Mouse (Mus musculus) heart, embryonic 15.5 days (tissue): ENCODE results near the gene Fxyd5. TPM values are rescaled to one million over a fixed set of nuclear protein-coding genes. Genes with fewer than 3 reads are reported as not detected.

ENCODE experiments used
- ATAC-seq: fragments of 200-750 bp; cut with Nextera tagmentation; replicated peaks from 2 replicates; pipeline ENCODE4 v1.8.0; 2017; ENCODE audit warnings: low read depth, moderate TSS enrichment; ENCODE audit not compliant: insufficient number of reproducible peaks, insufficient read depth, low FRiP score
- H3K27ac ChIP-seq: fragments of 300-500 bp; sonication (generic); 2 replicates; pipeline ENCODE4 v1.5.1; 2015; ENCODE audit warnings: mild to moderate bottlenecking, inconsistent platforms
- H3K27me3 ChIP-seq: fragments of 300-500 bp; sonication (generic); 2 replicates; pipeline ENCODE4 v1.6.1; 2015; ENCODE audit warnings: inconsistent platforms
- H3K36me3 ChIP-seq: fragments of 300-500 bp; sonication (generic); 2 replicates; pipeline ENCODE4 v1.6.1; 2015; ENCODE audit warnings: mild to moderate bottlenecking, inconsistent platforms
- H3K4me1 ChIP-seq: fragments of 300-500 bp; sonication (generic); replicated peaks from 2 replicates; pipeline ENCODE4 v1.6.1; 2015; ENCODE audit warnings: inconsistent platforms
- H3K4me2 ChIP-seq: fragments of 300-500 bp; sonication (generic); 2 replicates; pipeline ENCODE4 v1.6.1; 2015; ENCODE audit warnings: inconsistent platforms, mild to moderate bottlenecking, moderate library complexity
- H3K4me3 ChIP-seq: fragments of 300-500 bp; sonication (generic); 2 replicates; pipeline ENCODE4 v1.5.1; 2015; ENCODE audit warnings: mild to moderate bottlenecking, inconsistent platforms
- H3K9ac ChIP-seq: fragments of 300-500 bp; sonication (generic); 2 replicates; pipeline ENCODE4 v1.6.1; 2015; ENCODE audit warnings: mild to moderate bottlenecking, inconsistent platforms
- H3K9me3 ChIP-seq: fragments of 300-500 bp; sonication (generic); replicated peaks from 2 replicates; pipeline ENCODE4 v1.6.1; 2016; ENCODE audit warnings: inconsistent platforms
- WGBS: fragments of 180-500 bp; shearing (Covaris S2); methylation state at CpG from one replicate; pipeline ENCODE4 v1.1.7; 2015; ENCODE audit warnings: mixed read lengths; 5-methylcytosine and 5-hydroxymethylcytosine counted together
- polyA plus RNA-seq: library from polyadenylated mRNA; unstranded; fragments of >200 nt; fragmentation: Nextera tagmentation; extraction: Ambion mirVana; gene quantifications from 2 replicates; pipeline ENCODE4 v1.2.1, GENCODE M21; 2015

The Fxyd5 gene
- polyA plus RNA-seq, 1 experiment from 2014 or later = 39.1 TPM

GRCm38 (mm10) chr7:31052636-31053434, 10.6 kb upstream of the Fxyd5 start:
- 4% methylated on average over 34 of the region's 34 CpGs for WGBS
- peak overlapping the region; percentile 66 for H3K4me2 ChIP-seq
- H3K9ac ChIP-seq = peak overlapping the region; percentile 65; the same call in 1 of the 2 replicates
- peaks cover 41% of the 10 kb centered on the region for H3K27me3 ChIP-seq
- H3K9me3 ChIP-seq = no peaks in the 10 kb centered on the region
- H3K4me1 ChIP-seq = peaks cover 65% of the 10 kb centered on the region
- peak overlapping the region; percentile 57 for H3K4me3 ChIP-seq
- no peak for ATAC-seq
- H3K36me3 ChIP-seq = no peaks in the 10 kb centered on the region
- H3K27ac ChIP-seq = peak overlapping the region; percentile 97

- Histone ChIP-seq H3K36me3 (no peaks in the 10 kb centered on the region), H3K9me3 (no peaks in the 10 kb centered on the region), H3K4me1 (peaks cover 65% of the 10 kb centered on the region), H3K4me2 (peak overlapping the region; percentile 66), H3K9ac (0 out of 2 replicates have a peak overlapping the region, but pooled peaks have one; percentile 11), H3K4me3 (peak overlapping the region; percentile 57), H3K27ac (no peak overlapping the region), H3K27me3 (peaks cover 41% of the 10 kb centered on the region)
- ATAC-seq = no peak
- whole genome bisulfite sequencing = 13% methylated on average over 22 of the region's 22 CpGs
Measured at GRCm38 (mm10) chr7:31052251-31052635, 10.0 kb upstream of the Fxyd5 start.

- H3K36me3 ChIP-seq = no peaks in the 10 kb centered on the region
- peaks cover 61% of the 10 kb centered on the region for H3K4me1 ChIP-seq
- no peak within 1 kb of the TSS for H3K27ac ChIP-seq
- H3K9ac ChIP-seq = 0 out of 2 replicates have a peak within 1 kb of the TSS, but pooled peaks have one; percentile 11
- WGBS = 8% methylated on average over 28 of the region's 28 CpGs
- peak within 1 kb of the TSS; percentile 57 for H3K4me3 ChIP-seq
- peaks cover 41% of the 10 kb centered on the region for H3K27me3 ChIP-seq
- no peak for ATAC-seq
- H3K9me3 ChIP-seq = no peaks in the 10 kb centered on the region
- peak within 1 kb of the TSS; percentile 66 for H3K4me2 ChIP-seq
Measured at GRCm38 (mm10) chr7:31051321-31052021, 9.2 kb upstream of the Fxyd5 start, which contains the start of gene Fxyd7. Gene Fxyd7 (minus strand): TSS chr7:31051467.

- Histone ChIP-seq H3K4me2 (peak overlapping the region; percentile 66), H3K4me1 (peaks cover 55% of the 10 kb centered on the region), H3K9me3 (no peaks in the 10 kb centered on the region), H3K27me3 (peaks cover 41% of the 10 kb centered on the region), H3K9ac (no peak overlapping the region), H3K36me3 (no peaks in the 10 kb centered on the region), H3K4me3 (peak overlapping the region; percentile 57; the same call in 1 of the 2 replicates), H3K27ac (no peak overlapping the region)
- WGBS = 11% methylated on average over 9 of the region's 9 CpGs
- no peak for ATAC-seq
Measured at GRCm38 (mm10) chr7:31050921-31051320, 8.6 kb upstream of the Fxyd5 start.

GRCm38 (mm10) chr7:31050487-31050886, 8.2 kb upstream of the Fxyd5 start:
- no peak overlapping the region for H3K9ac ChIP-seq
- 12% methylated on average over 6 of the region's 6 CpGs for WGBS
- ATAC-seq = no peak
- H3K4me3 ChIP-seq = peak overlapping the region; percentile 4; the same call in 1 of the 2 replicates
- H3K27me3 ChIP-seq = peaks cover 42% of the 10 kb centered on the region
- peak overlapping the region; percentile 33; the same call in 1 of the 2 replicates for H3K4me2 ChIP-seq
- H3K9me3 ChIP-seq = no peaks in the 10 kb centered on the region
- H3K36me3 ChIP-seq = no peaks in the 10 kb centered on the region
- H3K4me1 ChIP-seq = peaks cover 54% of the 10 kb centered on the region
- no peak overlapping the region for H3K27ac ChIP-seq

GRCm38 (mm10) chr7:31049846-31050281, 7.6 kb upstream of the Fxyd5 start:
- peak overlapping the region; percentile 33; the same call in 1 of the 2 replicates for H3K4me2 ChIP-seq
- 7% methylated on average over 10 of the region's 15 CpGs for WGBS
- no peak overlapping the region for H3K27ac ChIP-seq
- no peaks in the 10 kb centered on the region for H3K9me3 ChIP-seq
- H3K4me3 ChIP-seq = peak overlapping the region; percentile 4; the same call in 1 of the 2 replicates
- H3K4me1 ChIP-seq = peaks cover 53% of the 10 kb centered on the region
- ATAC-seq = no peak; the same call in 1 of the 2 replicates
- 0 out of 2 replicates have a peak overlapping the region, but pooled peaks have one; percentile 25 for H3K9ac ChIP-seq
- H3K27me3 ChIP-seq = peaks cover 48% of the 10 kb centered on the region
- no peaks in the 10 kb centered on the region for H3K36me3 ChIP-seq

GRCm38 (mm10) chr7:31049135-31049845, 7.0 kb upstream of the Fxyd5 start:
- peaks cover 50% of the 10 kb centered on the region for H3K4me1 ChIP-seq
- H3K36me3 ChIP-seq = no peaks in the 10 kb centered on the region
- WGBS = 32% methylated on average over 5 of the region's 5 CpGs
- ATAC-seq = no peak
- H3K9me3 ChIP-seq = no peaks in the 10 kb centered on the region
- H3K9ac ChIP-seq = no peak overlapping the region
- no peak overlapping the region for H3K4me3 ChIP-seq
- H3K27ac ChIP-seq = no peak overlapping the region
- H3K4me2 ChIP-seq = no peak overlapping the region; the same call in 1 of the 2 replicates
- peaks cover 54% of the 10 kb centered on the region for H3K27me3 ChIP-seq

- Histone ChIP-seq H3K9me3 (no peaks in the 10 kb centered on the region), H3K27me3 (peaks cover 38% of the 10 kb centered on the region), H3K27ac (peak overlapping the region; percentile 56), H3K9ac (peak overlapping the region; percentile 44), H3K4me2 (peak overlapping the region; percentile 68), H3K4me3 (peak overlapping the region; percentile 42), H3K4me1 (peaks cover 18% of the 10 kb centered on the region), H3K36me3 (no peaks in the 10 kb centered on the region)
- 4% methylated on average over 28 of the region's 28 CpGs for WGBS
- ATAC-seq = peak; percentile 57; the same call in 1 of the 2 replicates
Measured at GRCm38 (mm10) chr7:31041662-31042315, 492 bp downstream of the Fxyd5 start.

- H3K27ac ChIP-seq = no peak overlapping the region
- H3K4me1 ChIP-seq = peaks cover 18% of the 10 kb centered on the region
- peaks cover 38% of the 10 kb centered on the region for H3K27me3 ChIP-seq
- H3K4me3 ChIP-seq = peak overlapping the region; percentile 42
- 25% methylated on average over 8 of the region's 8 CpGs for WGBS
- no peaks in the 10 kb centered on the region for H3K9me3 ChIP-seq
- H3K9ac ChIP-seq = no peak overlapping the region
- no peak for ATAC-seq
- H3K4me2 ChIP-seq = peak overlapping the region; percentile 68
- no peaks in the 10 kb centered on the region for H3K36me3 ChIP-seq
Measured at GRCm38 (mm10) chr7:31041023-31041407, 1.3 kb downstream of the Fxyd5 start.

- no peaks in the 10 kb centered on the region for H3K36me3 ChIP-seq
- H3K27me3 ChIP-seq = peaks cover 37% of the 10 kb centered on the region
- ATAC-seq = no peak
- WGBS = 67% methylated on average over 12 of the region's 12 CpGs
- no peaks in the 10 kb centered on the region for H3K9me3 ChIP-seq
- H3K4me1 ChIP-seq = peaks cover 18% of the 10 kb centered on the region
- H3K4me3 ChIP-seq = 0 out of 2 replicates have a peak overlapping the region, but pooled peaks have one; percentile 42
- no peak overlapping the region for H3K9ac ChIP-seq
- no peak overlapping the region for H3K27ac ChIP-seq
- peak overlapping the region; percentile 68 for H3K4me2 ChIP-seq
Measured at GRCm38 (mm10) chr7:31040281-31041022, 1.8 kb downstream of the Fxyd5 start.
